Mouse (Mus musculus): Measurements from ENCODE around the gene Dnm3. TPM values are rescaled to one million over a fixed set of nuclear protein-coding genes. Genes with fewer than 3 reads are reported as not detected.

Gene Dnm3
- polyA plus RNA-seq, 1 experiment: 3.0 TPM

GRCm38 (mm10) chr1:161980046-161980445, 497.8 kb downstream of the Dnm3 start:
- Histone ChIP-seq H3K79me2 (ENCODE audit: control insufficient read depth, insufficient read depth) (no peaks in the 10 kb centered on the region), H3K27me3 (ENCODE audit: control insufficient read depth, insufficient read depth, insufficient read length) (no peaks in the 10 kb centered on the region), H3K4me3 (no peak overlapping the region), H3K4me2 (ENCODE audit: low read depth) (no peak overlapping the region), H3K36me3 (ENCODE audit: control insufficient read depth, insufficient read depth) (no peaks in the 10 kb centered on the region), H3ac (ENCODE audit: control insufficient read depth, insufficient read length) (no peak overlapping the region)
- TF ChIP-seq POLR2AphosphoS2 (IDR thresholded peaks at IDR 0.05; ENCODE audit: insufficient read length, low read depth) (no peak), TCF12 (IDR thresholded peaks at IDR 0.05; ENCODE audit: insufficient read depth, poor library complexity, severe bottlenecking) (no peak)

GRCm38 (mm10) chr1:161979536-161979935, 498.3 kb downstream of the Dnm3 start, which contains the start of gene 4930558K02Rik:
4930558K02Rik (minus strand) TSS chr1:161979636.
- Histone ChIP-seq H3K27me3 (ENCODE audit: control insufficient read depth, insufficient read depth, insufficient read length) (no peaks in the 10 kb centered on the region), H3ac (ENCODE audit: control insufficient read depth, insufficient read length) (no peak within 1 kb of the TSS), H3K79me2 (ENCODE audit: control insufficient read depth, insufficient read depth) (no peaks in the 10 kb centered on the region), H3K4me2 (ENCODE audit: low read depth) (no peak within 1 kb of the TSS), H3K4me3 (no peak within 1 kb of the TSS), H3K36me3 (ENCODE audit: control insufficient read depth, insufficient read depth) (no peaks in the 10 kb centered on the region)
- TF ChIP-seq TCF3 (IDR thresholded peaks at IDR 0.05; ENCODE audit: insufficient read length, low read depth) (no peak), MAX (IDR thresholded peaks at IDR 0.05; ENCODE audit: low read depth) (no peak), TCF12 (IDR thresholded peaks at IDR 0.05; ENCODE audit: insufficient read depth, poor library complexity, severe bottlenecking) (no peak), USF1 (IDR thresholded peaks at IDR 0.05; ENCODE audit: low read depth) (no peak), POLR2AphosphoS2 (IDR thresholded peaks at IDR 0.05; ENCODE audit: insufficient read length, low read depth) (no peak), MYOD1 (IDR thresholded peaks at IDR 0.05; ENCODE audit: control insufficient read depth in 1 of 3, insufficient read length in 2 of 3, low read depth in 2 of 3) (no peak), MYOG (IDR thresholded peaks at IDR 0.05; ENCODE audit: control insufficient read depth in 1 of 3, insufficient read depth in 1 of 3, insufficient read length in 2 of 3, low read depth in 2 of 3) (no peak), SRF (IDR thresholded peaks at IDR 0.05; ENCODE audit: control insufficient read depth, insufficient read length, low read depth) (no peak), CEBPB (IDR thresholded peaks at IDR 0.05; ENCODE audit: insufficient read depth, poor library complexity, severe bottlenecking) (no peak), REST (IDR thresholded peaks at IDR 0.05; ENCODE audit: insufficient read depth, insufficient read length) (no peak), POLR2A (IDR thresholded peaks at IDR 0.05; ENCODE audit: insufficient read length, low read depth) (no peak), E2F4 (IDR thresholded peaks at IDR 0.05; ENCODE audit: insufficient read depth) (no peak)

DNA sequence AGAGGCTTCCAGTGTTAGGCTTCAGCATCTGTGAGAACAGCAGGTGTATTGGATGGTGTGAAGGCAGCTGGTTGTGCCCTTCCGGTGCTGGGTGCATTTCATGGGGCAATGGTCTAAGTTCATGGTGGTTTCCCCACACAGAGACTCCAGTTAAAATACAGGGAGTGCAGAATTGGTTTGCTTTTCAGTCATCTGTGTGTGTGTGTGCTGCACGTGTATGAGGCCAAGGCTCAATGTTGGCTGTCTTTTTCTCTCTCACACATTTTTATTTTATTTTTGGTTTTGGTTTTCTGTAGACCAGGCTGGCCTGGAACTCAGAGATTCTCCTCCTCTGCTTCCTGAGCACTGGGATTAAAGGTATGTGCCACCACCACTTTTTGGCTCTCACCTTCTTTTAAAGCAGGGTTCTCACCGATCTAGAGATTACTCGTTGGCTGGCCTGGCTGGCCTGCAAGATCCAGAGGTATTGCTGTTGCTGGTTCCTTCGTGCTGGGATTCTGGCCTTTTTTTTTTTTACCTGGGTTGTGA, 499.6 kb downstream of the Dnm3 start:
- no peaks in the 10 kb centered on the region for H3K36me3 ChIP-seq (ENCODE audit: control insufficient read depth, insufficient read depth)
- no peak overlapping the region for H3K4me3 ChIP-seq
- no peaks in the 10 kb centered on the region for H3K27me3 ChIP-seq (ENCODE audit: control insufficient read depth, insufficient read depth, insufficient read length)
- H3ac ChIP-seq (ENCODE audit: control insufficient read depth, insufficient read length): no peak overlapping the region
- H3K79me2 ChIP-seq (ENCODE audit: control insufficient read depth, insufficient read depth): no peaks in the 10 kb centered on the region
- no peak overlapping the region for H3K4me2 ChIP-seq (ENCODE audit: low read depth)
- no peak for TF ChIP-seq TCF12 (IDR thresholded peaks at IDR 0.05; ENCODE audit: insufficient read depth, poor library complexity, severe bottlenecking)
- TF ChIP-seq SRF (IDR thresholded peaks at IDR 0.05; ENCODE audit: control insufficient read depth, insufficient read length, low read depth): no peak
- no peak for TF ChIP-seq MAX (IDR thresholded peaks at IDR 0.05; ENCODE audit: low read depth)
- TF ChIP-seq CEBPB (IDR thresholded peaks at IDR 0.05; ENCODE audit: insufficient read depth, poor library complexity, severe bottlenecking): no peak
- TF ChIP-seq POLR2A (IDR thresholded peaks at IDR 0.05; ENCODE audit: insufficient read length, low read depth): no peak
- TF ChIP-seq USF1 (IDR thresholded peaks at IDR 0.05; ENCODE audit: low read depth): no peak
- TF ChIP-seq TCF3 (IDR thresholded peaks at IDR 0.05; ENCODE audit: insufficient read length, low read depth): no peak
- no peak for TF ChIP-seq REST (IDR thresholded peaks at IDR 0.05; ENCODE audit: insufficient read depth, insufficient read length)
- no peak for TF ChIP-seq MYOD1 (IDR thresholded peaks at IDR 0.05; ENCODE audit: control insufficient read depth in 1 of 3, insufficient read length in 2 of 3, low read depth in 2 of 3)
- no peak for TF ChIP-seq E2F4 (IDR thresholded peaks at IDR 0.05; ENCODE audit: insufficient read depth)
- TF ChIP-seq POLR2AphosphoS2 (IDR thresholded peaks at IDR 0.05; ENCODE audit: insufficient read length, low read depth): no peak
- no peak for TF ChIP-seq MYOG (IDR thresholded peaks at IDR 0.05; ENCODE audit: control insufficient read depth in 1 of 3, insufficient read depth in 1 of 3, insufficient read length in 2 of 3, low read depth in 2 of 3)

DNA sequence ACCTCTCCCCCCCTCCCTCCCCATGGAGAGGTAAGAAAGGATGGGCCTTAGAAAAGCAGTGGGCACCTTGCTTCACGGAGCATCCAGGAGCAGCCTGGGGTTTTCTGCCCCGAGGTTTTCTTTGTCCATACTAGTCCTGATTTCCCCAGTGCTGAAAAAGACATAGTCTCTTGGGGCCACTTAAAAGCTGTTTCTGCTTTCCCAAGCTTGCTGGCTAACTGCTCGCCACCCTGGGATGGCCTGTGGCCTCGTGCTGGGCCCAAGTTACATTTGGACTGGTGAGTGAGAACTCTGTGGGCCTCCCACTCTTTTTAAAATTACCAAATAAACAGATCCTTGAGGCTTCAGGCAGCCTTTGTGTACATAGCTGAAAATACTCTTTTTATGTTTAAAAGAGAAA, 500.5 kb downstream of the Dnm3 start:
- Histone ChIP-seq H3K4me2 (ENCODE audit: low read depth) (no peak overlapping the region), H3K79me2 (ENCODE audit: control insufficient read depth, insufficient read depth) (no peaks in the 10 kb centered on the region), H3K4me3 (no peak overlapping the region), H3K36me3 (ENCODE audit: control insufficient read depth, insufficient read depth) (no peaks in the 10 kb centered on the region), H3K27me3 (ENCODE audit: control insufficient read depth, insufficient read depth, insufficient read length) (no peaks in the 10 kb centered on the region), H3ac (ENCODE audit: control insufficient read depth, insufficient read length) (no peak overlapping the region)
- TF ChIP-seq POLR2A (IDR thresholded peaks at IDR 0.05; ENCODE audit: insufficient read length, low read depth) (no peak), E2F4 (IDR thresholded peaks at IDR 0.05; ENCODE audit: insufficient read depth) (no peak), MAX (IDR thresholded peaks at IDR 0.05; ENCODE audit: low read depth) (no peak), REST (IDR thresholded peaks at IDR 0.05; ENCODE audit: insufficient read depth, insufficient read length) (no peak), POLR2AphosphoS2 (IDR thresholded peaks at IDR 0.05; ENCODE audit: insufficient read length, low read depth) (no peak), MYOD1 (IDR thresholded peaks at IDR 0.05; ENCODE audit: control insufficient read depth in 1 of 3, insufficient read length in 2 of 3, low read depth in 2 of 3) (no peak), MYOG (IDR thresholded peaks at IDR 0.05; ENCODE audit: control insufficient read depth in 1 of 3, insufficient read depth in 1 of 3, insufficient read length in 2 of 3, low read depth in 2 of 3) (no peak), SRF (IDR thresholded peaks at IDR 0.05; ENCODE audit: control insufficient read depth, insufficient read length, low read depth) (no peak), TCF3 (IDR thresholded peaks at IDR 0.05; ENCODE audit: insufficient read length, low read depth) (no peak), TCF12 (IDR thresholded peaks at IDR 0.05; ENCODE audit: insufficient read depth, poor library complexity, severe bottlenecking) (no peak), USF1 (IDR thresholded peaks at IDR 0.05; ENCODE audit: low read depth) (no peak), CEBPB (IDR thresholded peaks at IDR 0.05; ENCODE audit: insufficient read depth, poor library complexity, severe bottlenecking) (no peak)
